Mouse (Mus musculus) lung, embryonic 16.5 days (tissue): ENCODE measurements at regions not wholly inside any gene's neighbourhood (a gene's known extent, or its start where the extent isn't known, plus 50 kb on each side); places are given as distances from the start of the nearest gene placed in this dataset.

ENCODE experiments used
- ATAC-seq: fragments of 200-750 bp; cut with Nextera tagmentation; 2 replicates; pipeline ENCODE4 v1.8.0; 2017; ENCODE audit warnings: low read depth, mild to moderate bottlenecking, moderate library complexity
- H3K27ac ChIP-seq: fragments of 300-500 bp; sonication (generic); 2 replicates; pipeline ENCODE4 v1.5.1; 2014; ENCODE audit warnings: mild to moderate bottlenecking, control low read depth, low read length
- H3K27me3 ChIP-seq: fragments of 300-500 bp; sonication (generic); 2 replicates; pipeline ENCODE4 v1.6.1; 2014; ENCODE audit warnings: low read depth, low read length, mixed read lengths; ENCODE audit not compliant: control insufficient read depth, insufficient read depth
- H3K36me3 ChIP-seq: fragments of 300-500 bp; sonication (generic); 2 replicates; pipeline ENCODE4 v1.6.1; 2014; ENCODE audit warnings: low read length; ENCODE audit not compliant: control insufficient read depth, insufficient read depth
- H3K4me1 ChIP-seq: fragments of 300-500 bp; sonication (generic); replicated peaks from 2 replicates; pipeline ENCODE4 v1.6.1; 2014; ENCODE audit warnings: low read length, mixed read lengths; ENCODE audit not compliant: control insufficient read depth, insufficient read depth
- H3K4me2 ChIP-seq: fragments of 300-500 bp; sonication (generic); 2 replicates; pipeline ENCODE4 v1.6.1; 2014; ENCODE audit warnings: low read depth, low read length, control low read depth
- H3K4me3 ChIP-seq: fragments of 300-500 bp; sonication (generic); 2 replicates; pipeline ENCODE4 v1.5.1; 2014; ENCODE audit warnings: mild to moderate bottlenecking, low read length, control low read depth
- H3K9ac ChIP-seq: fragments of 300-500 bp; sonication (generic); 2 replicates; pipeline ENCODE4 v1.6.1; 2014; ENCODE audit warnings: low read length, control low read depth
- H3K9me3 ChIP-seq: fragments of 300-500 bp; sonication (generic); 2 replicates; pipeline ENCODE4 v1.6.1; 2016; ENCODE audit warnings: low read length; ENCODE audit not compliant: control insufficient read depth
- WGBS: fragments of 180-500 bp; shearing (Covaris S2); extraction: QIAGEN DNeasy Blood & Tissue Kit; methylation state at CpG from one replicate; pipeline ENCODE4 v1.1.7; 2014; 5-methylcytosine and 5-hydroxymethylcytosine counted together

DNA sequence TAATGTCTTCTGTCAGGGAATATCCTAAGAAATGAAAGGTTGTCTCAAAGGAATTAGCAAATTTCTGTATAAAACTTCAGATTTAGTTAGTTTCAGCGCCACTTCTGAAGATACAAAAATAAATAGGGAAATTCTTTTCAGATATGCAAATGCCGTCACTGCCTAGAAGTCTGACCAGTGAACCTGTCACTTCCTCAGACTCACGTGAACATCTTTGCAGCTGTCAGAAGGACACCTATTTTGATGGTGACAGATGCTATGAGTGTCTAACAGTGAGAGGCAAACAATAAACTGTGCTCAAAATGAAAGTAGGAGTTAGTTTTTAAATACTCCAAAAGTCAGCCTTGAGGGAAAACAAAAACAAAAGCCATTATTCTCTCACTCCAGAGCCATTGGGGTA lies 57.5 kb upstream of the Igf1r start:
- Histone ChIP-seq H3K4me2 (no peak overlapping the region), H3K9me3 (no peaks in the 10 kb centered on the region), H3K4me1 (no peaks in the 10 kb centered on the region), H3K36me3 (no peaks in the 10 kb centered on the region), H3K27ac (no peak overlapping the region), H3K27me3 (no peaks in the 10 kb centered on the region), H3K4me3 (no peak overlapping the region), H3K9ac (no peak overlapping the region)
- 64% methylated on average over 3 of the region's 3 CpGs for WGBS
- no peak for ATAC-seq

DNA sequence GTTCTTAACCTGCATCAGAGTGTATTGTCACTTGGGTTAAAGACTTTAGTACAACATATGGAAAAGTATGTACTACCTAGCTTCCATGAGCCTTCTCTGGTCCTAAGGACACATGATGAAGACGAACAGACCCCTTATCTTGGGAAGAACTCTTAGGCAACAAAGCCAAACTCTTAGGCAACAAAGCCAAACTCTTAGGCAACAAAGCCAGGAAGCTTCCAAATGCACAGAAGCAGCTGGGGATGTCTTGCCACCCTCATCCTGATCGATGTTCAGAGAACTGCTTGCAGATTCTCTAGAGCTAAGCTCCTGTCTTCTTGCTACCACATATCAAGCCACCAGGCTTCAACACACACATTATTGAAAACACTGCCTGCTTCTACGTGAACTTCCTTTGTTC lies 59.7 kb upstream of the Igf1r start:
- WGBS, result 52% methylated on average over 3 of the region's 3 CpGs
- no peak overlapping the region for H3K27ac ChIP-seq
- H3K9ac ChIP-seq, result no peak overlapping the region
- no peak overlapping the region for H3K4me3 ChIP-seq
- no peaks in the 10 kb centered on the region for H3K27me3 ChIP-seq
- no peak overlapping the region for H3K4me2 ChIP-seq
- H3K36me3 ChIP-seq, result no peaks in the 10 kb centered on the region
- ATAC-seq, result no peak
- no peaks in the 10 kb centered on the region for H3K9me3 ChIP-seq
- no peaks in the 10 kb centered on the region for H3K4me1 ChIP-seq

DNA sequence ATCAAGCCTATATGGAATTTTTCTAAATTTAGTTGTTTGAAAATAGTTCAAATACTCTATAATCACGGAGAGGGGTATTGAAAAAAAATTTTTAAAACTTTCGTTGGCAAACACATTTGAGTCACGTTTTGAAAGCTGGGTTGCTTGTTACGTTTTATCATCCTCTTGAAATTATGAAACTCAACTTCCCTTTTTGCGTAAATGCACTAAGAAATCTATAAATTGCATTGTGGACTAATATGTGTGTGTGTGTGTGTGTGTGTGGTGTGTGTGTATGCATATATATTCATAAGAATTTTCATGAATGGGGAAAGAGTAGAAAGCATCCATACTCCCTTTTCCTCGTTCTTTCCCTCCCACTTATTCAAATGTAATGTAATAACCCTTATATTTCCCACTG lies 69.6 kb upstream of the Igf1r start:
- no peak for ATAC-seq
- 73% methylated on average over 6 of the region's 6 CpGs for WGBS

DNA sequence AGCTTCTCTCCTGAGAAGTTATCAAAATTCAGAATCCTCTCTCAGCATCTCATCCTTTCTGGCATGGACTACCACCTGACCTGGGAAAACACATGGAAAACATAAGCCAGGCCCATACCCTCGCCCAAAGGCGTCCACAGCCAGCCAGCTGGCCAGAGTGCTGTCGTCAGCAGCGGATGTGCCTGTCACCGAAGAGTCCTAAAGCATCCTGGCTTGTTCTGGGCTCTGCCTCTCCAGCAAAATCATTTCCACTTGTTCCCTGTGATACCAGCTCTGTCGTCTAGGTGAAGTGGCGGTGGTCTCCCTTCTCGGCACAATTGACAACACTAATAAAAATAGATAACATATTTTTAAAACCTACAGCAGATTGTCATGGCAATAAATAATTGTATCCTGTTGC lies 70.0 kb upstream of the Igf1r start:
- WGBS, result 67% methylated on average over 8 of the region's 8 CpGs
- H3K36me3 ChIP-seq, result no peaks in the 10 kb centered on the region
- ATAC-seq, result no peak

More for the DNA sequence above, 69.6 kb upstream of the Igf1r start:
- Histone ChIP-seq H3K27ac (no peak overlapping the region), H3K4me1 (no peaks in the 10 kb centered on the region; the same call in 1 of the 2 replicates), H3K9me3 (no peaks in the 10 kb centered on the region), H3K9ac (no peak overlapping the region), H3K4me3 (no peak overlapping the region), H3K4me2 (no peak overlapping the region), H3K36me3 (no peaks in the 10 kb centered on the region), H3K27me3 (no peaks in the 10 kb centered on the region)

DNA sequence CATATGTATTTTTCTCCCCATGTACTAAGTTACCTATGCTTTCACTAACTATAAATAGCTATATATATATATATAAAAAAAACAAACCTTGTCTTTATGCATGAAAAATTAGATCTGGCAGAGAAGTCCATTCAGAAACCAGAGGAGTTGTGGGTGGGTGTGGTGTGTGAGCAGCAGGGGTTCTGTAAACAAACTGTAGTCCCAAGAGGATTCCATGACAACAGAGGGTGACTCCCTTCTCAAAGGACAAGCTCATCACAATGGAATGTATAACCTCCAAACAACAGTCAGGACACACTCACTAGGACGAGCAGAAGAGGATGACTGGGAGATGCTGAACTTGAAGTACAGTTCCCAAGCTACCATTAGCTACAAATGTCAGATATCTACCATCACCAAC lies 74.4 kb upstream of the Igf1r start:
- H3K4me2 ChIP-seq, result no peak overlapping the region
- no peaks in the 10 kb centered on the region for H3K9me3 ChIP-seq
- ATAC-seq, result no peak
- H3K4me3 ChIP-seq, result no peak overlapping the region
- H3K36me3 ChIP-seq, result no peaks in the 10 kb centered on the region
- H3K27ac ChIP-seq, result no peak overlapping the region
- WGBS, result 10% methylated on average over 1 of the region's 1 CpGs
- no peak overlapping the region for H3K9ac ChIP-seq
- H3K4me1 ChIP-seq, result no peaks in the 10 kb centered on the region; the same call in 1 of the 2 replicates
- no peaks in the 10 kb centered on the region for H3K27me3 ChIP-seq

More for the DNA sequence above, 70.0 kb upstream of the Igf1r start:
- Histone ChIP-seq H3K9me3 (no peaks in the 10 kb centered on the region), H3K4me3 (no peak overlapping the region), H3K4me1 (no peaks in the 10 kb centered on the region; the same call in 1 of the 2 replicates), H3K27me3 (no peaks in the 10 kb centered on the region), H3K4me2 (no peak overlapping the region), H3K9ac (no peak overlapping the region), H3K27ac (no peak overlapping the region)

DNA sequence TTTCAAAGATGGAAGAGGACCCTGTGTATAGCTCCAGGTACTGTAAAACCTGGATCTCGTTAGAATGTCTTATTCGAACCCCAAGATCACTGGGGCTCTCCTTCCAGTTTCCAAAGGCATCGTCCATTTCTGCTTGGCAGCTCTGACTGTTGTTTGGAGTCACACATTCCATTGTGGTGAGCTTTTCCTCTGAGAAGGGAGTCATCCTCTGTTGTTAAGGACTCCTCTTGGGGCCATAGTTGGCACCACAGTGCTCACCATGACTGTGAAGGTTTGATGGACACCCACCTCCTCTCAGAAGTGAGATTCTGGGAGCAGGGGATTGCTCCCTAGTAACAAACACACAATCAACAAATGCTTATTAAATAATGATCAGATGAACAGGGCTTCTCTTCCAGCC lies 75.0 kb upstream of the Igf1r start:
- Histone ChIP-seq H3K27ac (no peak overlapping the region), H3K36me3 (no peaks in the 10 kb centered on the region), H3K4me2 (no peak overlapping the region), H3K9me3 (no peaks in the 10 kb centered on the region), H3K27me3 (no peaks in the 10 kb centered on the region), H3K4me3 (no peak overlapping the region), H3K4me1 (no peaks in the 10 kb centered on the region; the same call in 1 of the 2 replicates), H3K9ac (no peak overlapping the region)
- 60% methylated on average over 3 of the region's 3 CpGs for WGBS
- ATAC-seq, result no peak

DNA sequence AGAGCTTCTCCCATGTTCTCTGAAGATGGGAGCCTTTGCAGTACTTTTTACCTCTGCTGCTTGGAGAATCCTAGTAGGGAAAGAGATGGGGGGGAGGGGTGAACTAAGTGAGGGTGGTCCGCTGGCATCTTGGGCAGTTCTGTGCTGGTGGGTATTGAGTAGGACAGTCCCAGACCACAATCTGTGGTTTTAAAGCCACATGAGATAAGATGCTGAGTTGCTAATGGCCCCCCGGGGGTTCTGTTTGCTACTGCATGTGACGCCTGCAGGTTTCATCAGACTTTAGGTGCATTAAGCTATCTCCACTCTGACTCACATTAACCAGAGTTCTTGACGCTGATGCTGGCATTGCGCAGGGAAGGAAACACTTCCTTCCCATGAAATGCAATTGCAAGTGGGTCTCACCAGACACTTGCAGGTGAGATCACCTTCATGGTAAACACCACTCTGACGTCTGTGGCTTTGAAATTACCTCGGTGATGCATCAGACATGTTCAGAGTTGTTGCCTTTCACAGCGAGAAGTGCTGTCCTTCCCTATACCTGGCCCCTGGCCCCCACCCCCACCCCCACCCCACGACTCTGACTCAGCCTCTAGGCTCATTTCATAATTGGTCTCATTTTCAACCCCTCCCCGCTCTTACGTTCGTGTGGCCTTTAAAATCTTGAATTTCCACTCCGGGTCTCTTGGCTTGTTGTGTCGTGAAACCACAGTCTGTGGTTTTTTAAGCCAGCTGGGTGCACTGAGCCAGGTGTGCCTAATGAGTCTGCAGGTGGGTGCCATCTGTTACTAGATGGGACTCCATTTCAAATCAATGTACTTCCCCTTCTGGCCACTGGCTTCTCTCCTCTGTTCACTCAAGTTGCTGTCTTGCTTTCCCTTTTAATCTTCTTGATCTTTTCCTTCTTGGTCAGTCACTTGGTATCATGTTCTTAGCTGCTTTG lies 94.8 kb upstream of the Synm start:
- WGBS, result 48% methylated on average over 14 of the region's 14 CpGs
- ATAC-seq, result no peak
- no peaks in the 10 kb centered on the region for H3K36me3 ChIP-seq

DNA sequence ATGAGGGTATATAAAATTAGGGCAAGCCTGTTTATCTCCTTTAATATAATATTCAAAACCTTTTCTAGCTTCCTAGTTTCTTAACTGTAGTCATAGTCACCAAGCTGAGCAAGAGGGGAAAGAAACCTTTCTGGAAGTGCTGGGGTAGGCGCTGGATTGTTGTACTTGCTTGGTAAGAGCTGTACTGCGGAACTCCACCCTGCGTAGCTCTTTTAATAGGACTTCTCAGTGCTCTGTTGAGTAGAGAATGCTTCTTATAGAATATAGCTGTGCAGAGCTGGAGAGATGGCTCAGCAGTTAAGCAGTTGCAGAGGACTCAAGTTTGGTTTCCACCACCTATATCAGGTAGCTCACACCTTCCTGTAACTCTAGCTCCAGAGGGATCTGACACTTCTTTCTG lies 93.3 kb upstream of the Synm start:
- no peak for ATAC-seq

More for the DNA sequence above, 94.8 kb upstream of the Synm start:
- no peak overlapping the region for H3K4me3 ChIP-seq
- no peak overlapping the region for H3K9ac ChIP-seq
- 0 out of 2 replicates have a peak, but pooled peaks cover 2% of the 10 kb centered on the region for H3K9me3 ChIP-seq
- no peak overlapping the region for H3K27ac ChIP-seq
- H3K4me1 ChIP-seq, result no peaks in the 10 kb centered on the region
- H3K4me2 ChIP-seq, result no peak overlapping the region
- H3K27me3 ChIP-seq, result no peaks in the 10 kb centered on the region

DNA sequence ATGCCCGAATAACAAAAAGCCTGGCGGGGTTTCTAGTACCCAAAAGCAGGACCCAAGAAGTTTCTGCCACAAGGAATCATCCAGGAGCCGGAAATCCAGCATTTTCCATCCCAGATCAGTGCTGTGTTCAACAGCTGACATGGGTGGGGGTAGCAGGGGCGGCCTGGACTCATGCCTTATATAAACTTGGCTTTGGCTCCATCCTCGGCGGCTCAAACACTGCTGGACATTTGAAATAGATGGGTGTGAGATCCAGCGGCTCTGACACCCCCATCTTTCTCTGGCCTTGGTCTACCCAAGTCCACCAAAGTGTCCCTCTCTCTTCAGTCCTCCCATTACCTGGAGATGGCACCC lies 89.9 kb upstream of the Synm start:
- no peaks in the 10 kb centered on the region for H3K36me3 ChIP-seq
- H3K9me3 ChIP-seq, result 0 out of 2 replicates have a peak, but pooled peaks cover 2% of the 10 kb centered on the region
- 0 out of 2 replicates have a peak overlapping the region, but pooled peaks have one; percentile 20 for H3K27ac ChIP-seq
- ATAC-seq, result peak; percentile 64
- H3K9ac ChIP-seq, result peak overlapping the region; percentile 64
- H3K27me3 ChIP-seq, result no peaks in the 10 kb centered on the region
- peak overlapping the region; percentile 57 for H3K4me3 ChIP-seq
- 6% methylated on average over 7 of the region's 7 CpGs for WGBS
- 0 out of 2 replicates have a peak, but pooled peaks cover 4% of the 10 kb centered on the region for H3K4me1 ChIP-seq
- H3K4me2 ChIP-seq, result peak overlapping the region; percentile 69

More for the DNA sequence above, 93.3 kb upstream of the Synm start:
- H3K36me3 ChIP-seq, result no peaks in the 10 kb centered on the region
- H3K4me1 ChIP-seq, result 0 out of 2 replicates have a peak, but pooled peaks cover 4% of the 10 kb centered on the region
- H3K9me3 ChIP-seq, result 0 out of 2 replicates have a peak, but pooled peaks cover 2% of the 10 kb centered on the region
- H3K27me3 ChIP-seq, result no peaks in the 10 kb centered on the region
- 92% methylated on average over 3 of the region's 3 CpGs for WGBS
- H3K9ac ChIP-seq, result no peak overlapping the region
- no peak overlapping the region for H3K4me3 ChIP-seq
- H3K4me2 ChIP-seq, result no peak overlapping the region
- H3K27ac ChIP-seq, result no peak overlapping the region
